Mouse (Mus musculus) monocyte, adult 2 months (primary cell): ENCODE measurements around the gene Shh.

ENCODE experiments used
- DNase-seq, 2 experiments: peaks; one replicate each; pipeline ENCODE4 v3.0.0; 2022; ENCODE audit warnings: low spot score in 2 of 2, low read depth in 1 of 2

The Shh gene

GRCm38 (mm10) chr5:28466760-28467306 lies at the start of gene Shh:
Shh (minus strand) TSS chr5:28467256.
- DNase-seq = no peak

- DNase-seq = no peak
Observed at GRCm38 (mm10) chr5:28500792-28501439, 33.9 kb upstream of the Shh start.

GRCm38 (mm10) chr5:28498846-28499245 lies 31.8 kb upstream of the Shh start:
- no peak for DNase-seq

GRCm38 (mm10) chr5:28495712-28496650 lies 28.9 kb upstream of the Shh start:
- DNase-seq = no peak

- DNase-seq = no peak
Observed at GRCm38 (mm10) chr5:28493550-28493949, 26.5 kb upstream of the Shh start.

- DNase-seq = no peak
Observed at GRCm38 (mm10) chr5:28482991-28483390, 15.9 kb upstream of the Shh start.

- DNase-seq = no peak
Observed at GRCm38 (mm10) chr5:28481730-28482129, 14.7 kb upstream of the Shh start.

- DNase-seq = no peak
Observed at GRCm38 (mm10) chr5:28476389-28477379, 9.6 kb upstream of the Shh start.

- DNase-seq = no peak
Observed at GRCm38 (mm10) chr5:28473556-28473955, 6.5 kb upstream of the Shh start.

- DNase-seq = no peak
Observed at GRCm38 (mm10) chr5:28469525-28470202, 2.6 kb upstream of the Shh start.

- no peak for DNase-seq
Observed at GRCm38 (mm10) chr5:28466351-28466750, 705 bp downstream of the Shh start.

GRCm38 (mm10) chr5:28465526-28465925 lies 1.5 kb downstream of the Shh start:
- no peak for DNase-seq

- DNase-seq = no peak
Observed at GRCm38 (mm10) chr5:28465099-28465406, 2.0 kb downstream of the Shh start.

GRCm38 (mm10) chr5:28464361-28465098 lies 2.5 kb downstream of the Shh start:
- DNase-seq = no peak

- DNase-seq = no peak
Observed at GRCm38 (mm10) chr5:28463656-28464055, 3.4 kb downstream of the Shh start.

- no peak for DNase-seq
Observed at GRCm38 (mm10) chr5:28462741-28463590, 4.1 kb downstream of the Shh start.

- no peak for DNase-seq
Observed at GRCm38 (mm10) chr5:28461376-28461775, 5.7 kb downstream of the Shh start.

GRCm38 (mm10) chr5:28460556-28461350 lies 6.3 kb downstream of the Shh start:
- DNase-seq = no peak
